Mouse (Mus musculus) liver, embryonic 12.5 days (tissue): ENCODE measurements around the gene Igfals. TPM values are rescaled to one million over a fixed set of nuclear protein-coding genes. Genes with fewer than 3 reads are reported as not detected.

ENCODE experiments used
- ATAC-seq: fragments of 200-750 bp; cut with Nextera tagmentation; 2 replicates; pipeline ENCODE4 v1.8.0; 2017; ENCODE audit warnings: moderate number of reproducible peaks, mild to moderate bottlenecking, moderate library complexity
- H3K27ac ChIP-seq: fragments of 300-500 bp; sonication (generic); 2 replicates; pipeline ENCODE4 v1.5.1; 2016; ENCODE audit warnings: mild to moderate bottlenecking
- H3K27me3 ChIP-seq: fragments of 300-500 bp; sonication (generic); replicated peaks from 2 replicates; pipeline ENCODE4 v1.6.1; 2016; ENCODE audit warnings: mild to moderate bottlenecking, moderate library complexity
- H3K36me3 ChIP-seq: fragments of 300-500 bp; sonication (generic); 2 replicates; pipeline ENCODE4 v1.6.1; 2016; ENCODE audit warnings: mild to moderate bottlenecking, moderate library complexity
- H3K4me1 ChIP-seq: fragments of 300-500 bp; sonication (generic); 2 replicates; pipeline ENCODE4 v1.6.1; 2016
- H3K4me2 ChIP-seq: fragments of 300-500 bp; sonication (generic); 2 replicates; pipeline ENCODE4 v1.6.1; 2016; ENCODE audit warnings: mild to moderate bottlenecking, moderate library complexity
- H3K4me3 ChIP-seq: fragments of 300-500 bp; sonication (generic); 2 replicates; pipeline ENCODE4 v1.5.1; 2016; ENCODE audit warnings: mild to moderate bottlenecking, moderate library complexity
- H3K9ac ChIP-seq: fragments of 300-500 bp; sonication (generic); 2 replicates; pipeline ENCODE4 v1.6.1; 2016; ENCODE audit warnings: mild to moderate bottlenecking, moderate library complexity
- H3K9me3 ChIP-seq: fragments of 300-500 bp; sonication (generic); replicated peaks from 2 replicates; pipeline ENCODE4 v1.6.1; 2016; ENCODE audit warnings: mild to moderate bottlenecking, moderate library complexity
- WGBS: fragments of 180-500 bp; shearing (Covaris S2); methylation state at CpG from one replicate; pipeline ENCODE4 v1.1.7; 2016; ENCODE audit not compliant: insufficient replicate concordance; 5-methylcytosine and 5-hydroxymethylcytosine counted together
- polyA plus RNA-seq: library from polyadenylated mRNA; unstranded; fragments of >200 nt; fragmentation: Nextera tagmentation; extraction: Ambion mirVana; gene quantifications from 2 replicates; pipeline ENCODE4 v1.2.1, GENCODE M21; 2016

Gene Igfals
- polyA plus RNA-seq, 1 experiment from 2014 or later, result 5.4 TPM

DNA sequence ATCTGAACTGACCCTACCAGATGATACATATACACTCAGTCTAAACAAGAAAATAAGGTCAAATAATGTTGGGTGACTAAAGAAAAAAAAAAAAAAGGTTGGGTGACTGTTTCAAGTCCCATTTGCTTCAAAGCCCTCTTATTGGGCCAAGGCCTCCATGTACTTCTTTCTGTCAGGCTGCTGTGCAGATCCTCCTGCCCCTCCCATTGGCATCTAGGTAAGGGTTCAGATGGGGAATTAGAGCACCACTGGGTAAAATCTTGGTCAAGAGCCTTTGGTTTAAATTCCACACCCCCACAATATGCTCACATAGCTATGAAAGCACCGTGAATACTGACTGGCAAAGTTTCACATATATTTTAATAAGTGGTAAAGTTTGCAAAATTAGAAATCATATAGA is 57.4 kb downstream of the Igfals start:
- Histone ChIP-seq H3K4me2 (no peak overlapping the region), H3K36me3 (peaks cover 98% of the 10 kb centered on the region)

GRCm38 (mm10) chr17:24929506-24929905 is 63.7 kb downstream of the Igfals start:
- Histone ChIP-seq H3K4me1 (peaks cover 22% of the 10 kb centered on the region), H3K4me3 (no peak overlapping the region), H3K9ac (no peak overlapping the region), H3K4me2 (no peak overlapping the region), H3K36me3 (peaks cover 80% of the 10 kb centered on the region), H3K9me3 (no peaks in the 10 kb centered on the region), H3K27ac (no peak overlapping the region), H3K27me3 (no peaks in the 10 kb centered on the region)
- ATAC-seq, result no peak
- WGBS, result 96% methylated on average over 1 of the region's 1 CpGs

More for the DNA sequence above, 57.4 kb downstream of the Igfals start:
- WGBS, result 90% methylated on average over 1 of the region's 1 CpGs
- H3K4me3 ChIP-seq, result no peak overlapping the region
- no peaks in the 10 kb centered on the region for H3K4me1 ChIP-seq
- H3K27me3 ChIP-seq, result no peaks in the 10 kb centered on the region
- H3K27ac ChIP-seq, result no peak overlapping the region
- H3K9ac ChIP-seq, result no peak overlapping the region
- no peak for ATAC-seq
- H3K9me3 ChIP-seq, result no peaks in the 10 kb centered on the region

Other genes starting within 250 kb of the Igfals start
- 30.8 and 35.0 TPM in 2 replicates for gene Tsc2, start 233.4 kb upstream of the Igfals start, polyA plus RNA-seq
- gene Nthl1, start 233.3 kb upstream of the Igfals start, polyA plus RNA-seq, result 11.3 and 12.4 TPM in 2 replicates
- gene Slc9a3r2, start 215.7 kb upstream of the Igfals start, polyA plus RNA-seq, result 14.6 and 15.2 TPM in 2 replicates
- 0.33 TPM in 1 of 2 replicates, not detected in the other for gene Npw, start 207.5 kb upstream of the Igfals start, polyA plus RNA-seq
- gene Zfp598, start 196.3 kb upstream of the Igfals start, polyA plus RNA-seq, result 19.7 and 20.4 TPM in 2 replicates
- gene Syngr3, start 176.0 kb upstream of the Igfals start, polyA plus RNA-seq, result 0.06 and 0.27 TPM in 2 replicates
- gene Gfer, start 169.8 kb upstream of the Igfals start, polyA plus RNA-seq, result 51.4 and 52.5 TPM in 2 replicates
- 0.51 and 0.58 TPM in 2 replicates for gene Noxo1, start 169.8 kb upstream of the Igfals start, polyA plus RNA-seq
- gene Tbl3, start 158.3 kb upstream of the Igfals start, polyA plus RNA-seq, result 65.4 and 71.8 TPM in 2 replicates
- gene Rnf151, start 147.9 kb upstream of the Igfals start, polyA plus RNA-seq, result 0.19 and 0.46 TPM in 2 replicates
- 1,444 and 1,454 TPM in 2 replicates for gene Rps2, start 147.9 kb upstream of the Igfals start, polyA plus RNA-seq
- 233 and 239 TPM in 2 replicates for gene Ndufb10, start 141.5 kb upstream of the Igfals start, polyA plus RNA-seq
- gene Rpl3l, start 138.2 kb upstream of the Igfals start, polyA plus RNA-seq, result not detected in 2 replicates
- 20.8 and 21.6 TPM in 2 replicates for gene Msrb1, start 129.4 kb upstream of the Igfals start, polyA plus RNA-seq
- not detected in 2 replicates for gene Hs3st6, start 113.0 kb upstream of the Igfals start, polyA plus RNA-seq
- gene Meiob, start 61.7 kb upstream of the Igfals start, polyA plus RNA-seq, result 1.5 TPM in 2 replicates
- gene Hagh, start 25.9 kb upstream of the Igfals start, polyA plus RNA-seq, result 61.1 and 64.8 TPM in 2 replicates
- gene Fahd1, start 15.6 kb upstream of the Igfals start, polyA plus RNA-seq, result 34.2 and 34.6 TPM in 2 replicates
- 97.7 and 108 TPM in 2 replicates for gene Nubp2, start 20.4 kb downstream of the Igfals start, polyA plus RNA-seq
- gene Spsb3, start 20.6 kb downstream of the Igfals start, polyA plus RNA-seq, result 37.5 and 40.0 TPM in 2 replicates
- 20.3 and 21.4 TPM in 2 replicates for gene Eme2, start 29.1 kb downstream of the Igfals start, polyA plus RNA-seq
- gene Mrps34, start 29.1 kb downstream of the Igfals start, polyA plus RNA-seq, result 101 and 106 TPM in 2 replicates
- 67.9 and 68.8 TPM in 2 replicates for gene Nme3, start 30.5 kb downstream of the Igfals start, polyA plus RNA-seq
- 15.6 and 15.8 TPM in 2 replicates for gene Mapk8ip3, start 71.0 kb downstream of the Igfals start, polyA plus RNA-seq
- 112 and 114 TPM in 2 replicates for gene Jpt2, start 94.7 kb downstream of the Igfals start, polyA plus RNA-seq
- 8.1 and 8.2 TPM in 2 replicates for gene Cramp1l, start 149.8 kb downstream of the Igfals start, polyA plus RNA-seq
- gene Ift140, start 150.1 kb downstream of the Igfals start, polyA plus RNA-seq, result 78.9 and 79.3 TPM in 2 replicates
- gene Tmem204, start 217.6 kb downstream of the Igfals start, polyA plus RNA-seq, result 6.1 and 7.2 TPM in 2 replicates
- 25.6 and 28.6 TPM in 2 replicates for gene Telo2, start 250.0 kb downstream of the Igfals start, polyA plus RNA-seq